Mouse (Mus musculus): ENCODE measurements around the gene Zscan22. TPM values are rescaled to one million over a fixed set of nuclear protein-coding genes. Genes with fewer than 3 reads are reported as not detected.
"Not testable (repeated sequence)": the region's sequence is repeated elsewhere in the genome, so short reads cannot be mapped to it uniquely, and the experiment has no call there.

Gene Zscan22
- polyA plus RNA-seq (2015; fragmentation: Nextera tagmentation; extraction: Ambion mirVana) = 14.1 and 14.8 TPM in 2 replicates

DNA sequence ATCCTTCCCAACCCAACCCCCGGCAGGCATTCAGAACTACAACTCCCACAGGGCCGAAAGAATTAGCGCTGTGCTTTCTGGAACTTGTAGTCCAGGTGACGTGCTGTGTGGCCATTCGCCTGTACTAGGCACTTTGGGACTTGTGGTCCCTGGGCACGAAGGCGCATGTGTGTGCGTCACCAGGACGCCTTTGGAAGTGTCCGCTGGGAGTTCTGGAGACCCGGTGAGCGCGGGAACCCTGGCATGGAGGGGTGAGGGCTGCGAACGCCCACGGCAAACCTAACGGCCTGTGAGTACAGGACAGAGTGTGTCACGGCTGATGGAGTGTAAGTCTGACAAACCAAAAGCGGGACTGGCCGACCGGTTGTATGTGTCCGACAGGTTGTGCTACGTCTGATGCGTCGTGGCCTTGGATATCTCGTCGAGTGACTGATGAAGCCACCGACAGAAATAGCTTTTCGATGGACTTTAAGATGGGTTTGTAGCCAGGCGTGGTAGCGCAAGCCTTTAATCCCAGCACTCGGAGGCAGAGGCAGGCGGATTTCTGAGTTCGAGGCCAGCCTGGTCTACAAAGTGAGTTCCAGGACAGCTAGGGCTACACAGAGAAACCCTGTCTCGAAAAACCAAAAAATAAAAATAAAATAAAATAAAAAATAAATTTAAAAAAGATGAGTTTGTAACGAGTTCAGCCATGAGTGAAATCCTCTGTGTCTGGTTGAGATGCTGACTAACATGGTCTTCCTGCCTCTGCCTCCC is at the start of gene Zscan22:
Gene Zscan22, plus strand, starts transcription at position 161 of the 756 bp plus-strand sequence.
- Histone ChIP-seq H3K9me3 (replicated peaks; ENCODE audit: control insufficient read depth, low read length) (no peaks in the 10 kb centered on the region), H3K4me2 (ENCODE audit: low read depth, low read length) (peak within 1 kb of the TSS; percentile 53), H3K36me3 (ENCODE audit: control insufficient read depth, insufficient read depth, low read length) (no peaks in the 10 kb centered on the region), H3K4me3 (replicated peaks; ENCODE audit: low read length) (peak within 1 kb of the TSS; percentile 80), H3K27ac (ENCODE audit: low read length) (peak within 1 kb of the TSS; percentile 38; the same call in 1 of the 2 replicates), H3K4me1 (ENCODE audit: control insufficient read depth, insufficient read depth, low read length) (peaks cover 7% of the 10 kb centered on the region), H3K9ac (ENCODE audit: low read length) (peak within 1 kb of the TSS; percentile 81), H3K27me3 (ENCODE audit: control insufficient read depth, insufficient read depth, low read length) (no peaks in the 10 kb centered on the region)
- peak; percentile 99 for ATAC-seq (ENCODE audit: insufficient read depth, low FRiP score)
- WGBS = 5% methylated on average over 36 of the region's 36 CpGs

DNA sequence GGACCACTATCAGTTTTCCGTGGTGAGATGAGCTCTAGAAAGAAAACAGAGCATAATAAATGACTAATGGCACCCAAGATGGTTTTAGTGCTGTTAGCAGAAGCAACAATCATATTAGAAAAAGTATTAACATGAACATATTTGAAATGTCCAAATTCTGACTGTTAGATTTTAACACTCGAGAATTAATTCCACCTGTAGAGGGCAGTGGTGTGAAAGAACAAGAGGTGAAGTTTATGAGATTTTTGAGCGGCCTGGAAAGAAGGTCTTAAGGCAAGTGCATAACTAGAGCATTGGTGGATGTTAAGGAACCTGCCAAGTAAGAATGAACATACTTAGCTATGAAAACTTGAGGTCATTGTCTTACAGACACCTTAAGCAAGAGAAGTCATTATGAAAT is 23.3 kb upstream of the Zscan22 start:
- no peaks in the 10 kb centered on the region for H3K4me1 ChIP-seq (ENCODE audit: control insufficient read depth, insufficient read depth, low read length)

DNA sequence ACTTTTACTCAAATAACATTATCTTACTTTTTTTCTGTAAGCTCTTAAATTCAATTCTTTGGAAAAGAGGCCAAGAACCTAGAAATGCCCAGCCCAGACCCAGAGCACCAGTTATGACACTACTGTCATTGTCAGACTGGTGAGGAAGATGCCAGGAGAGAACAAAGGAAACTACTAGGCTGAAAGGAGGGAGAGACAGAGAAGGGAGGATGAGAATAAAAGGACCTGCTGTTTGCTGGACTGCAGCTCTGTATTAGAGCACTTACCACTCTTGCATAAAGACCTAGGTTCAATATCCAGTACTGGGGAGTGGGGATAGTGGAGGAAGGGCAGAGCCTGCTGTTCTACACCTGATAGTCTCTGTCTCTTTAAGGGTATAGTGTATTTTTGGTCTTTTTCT is 17.6 kb upstream of the Zscan22 start:
- H3K27ac ChIP-seq (ENCODE audit: low read length) = no peak overlapping the region
- no peak for ATAC-seq (ENCODE audit: insufficient read depth, low FRiP score)
- no peak overlapping the region for H3K4me2 ChIP-seq (ENCODE audit: low read depth, low read length)
- 0 out of 2 replicates have a peak, but pooled peaks cover 6% of the 10 kb centered on the region for H3K4me1 ChIP-seq (ENCODE audit: control insufficient read depth, insufficient read depth, low read length)
- H3K4me3 ChIP-seq (replicated peaks; ENCODE audit: low read length) = no peak overlapping the region
- H3K27me3 ChIP-seq (ENCODE audit: control insufficient read depth, insufficient read depth, low read length) = no peaks in the 10 kb centered on the region
- H3K36me3 ChIP-seq (ENCODE audit: control insufficient read depth, insufficient read depth, low read length) = peaks cover 4% of the 10 kb centered on the region; the same call in 1 of the 2 replicates
- H3K9ac ChIP-seq (ENCODE audit: low read length) = no peak overlapping the region
- no peaks in the 10 kb centered on the region for H3K9me3 ChIP-seq (replicated peaks; ENCODE audit: control insufficient read depth, low read length)

More for the DNA sequence above, 23.3 kb upstream of the Zscan22 start:
- no peaks in the 10 kb centered on the region for H3K27me3 ChIP-seq (ENCODE audit: control insufficient read depth, insufficient read depth, low read length)
- H3K9ac ChIP-seq (ENCODE audit: low read length) = no peak overlapping the region
- no peak overlapping the region for H3K27ac ChIP-seq (ENCODE audit: low read length)
- no peaks in the 10 kb centered on the region for H3K9me3 ChIP-seq (replicated peaks; ENCODE audit: control insufficient read depth, low read length)
- no peak overlapping the region for H3K4me3 ChIP-seq (replicated peaks; ENCODE audit: low read length)
- no peaks in the 10 kb centered on the region for H3K36me3 ChIP-seq (ENCODE audit: control insufficient read depth, insufficient read depth, low read length)
- no peak for ATAC-seq (ENCODE audit: insufficient read depth, low FRiP score)
- 21% methylated on average over 3 of the region's 3 CpGs for WGBS
- H3K4me2 ChIP-seq (ENCODE audit: low read depth, low read length) = no peak overlapping the region

DNA sequence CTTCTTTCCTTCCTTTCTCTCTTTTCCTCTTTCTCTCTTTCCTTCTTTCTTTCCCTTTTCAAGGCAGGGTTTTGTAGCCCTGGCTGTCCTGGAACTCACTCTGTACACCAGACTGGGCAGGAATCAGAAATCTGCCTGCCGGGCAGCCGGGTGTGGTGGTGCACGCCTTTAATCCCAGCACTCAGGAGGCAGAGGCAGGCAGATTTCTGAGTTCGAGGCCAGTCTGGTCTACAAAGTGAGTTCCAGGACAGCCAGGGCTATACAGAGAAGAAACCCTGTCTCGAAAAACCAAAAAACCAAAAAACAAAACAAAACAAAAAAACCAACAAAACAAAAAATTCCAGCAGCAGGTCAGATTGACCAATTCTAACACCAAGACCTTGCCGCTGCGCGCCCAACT is 17.1 kb upstream of the Zscan22 start:
- not testable (repeated sequence) for H3K27ac ChIP-seq (ENCODE audit: low read length); H3K36me3 ChIP-seq (ENCODE audit: control insufficient read depth, insufficient read depth, low read length); ATAC-seq (ENCODE audit: insufficient read depth, low FRiP score); H3K4me1 ChIP-seq (ENCODE audit: control insufficient read depth, insufficient read depth, low read length); H3K9me3 ChIP-seq (replicated peaks; ENCODE audit: control insufficient read depth, low read length); H3K27me3 ChIP-seq (ENCODE audit: control insufficient read depth, insufficient read depth, low read length)
- Histone ChIP-seq H3K4me2 (ENCODE audit: low read depth, low read length) (peak overlapping the region; percentile 72), H3K4me3 (replicated peaks; ENCODE audit: low read length) (peak overlapping the region; percentile 75), H3K9ac (ENCODE audit: low read length) (peak overlapping the region; percentile 84)
- WGBS = 48% methylated on average over 8 of the region's 8 CpGs

DNA sequence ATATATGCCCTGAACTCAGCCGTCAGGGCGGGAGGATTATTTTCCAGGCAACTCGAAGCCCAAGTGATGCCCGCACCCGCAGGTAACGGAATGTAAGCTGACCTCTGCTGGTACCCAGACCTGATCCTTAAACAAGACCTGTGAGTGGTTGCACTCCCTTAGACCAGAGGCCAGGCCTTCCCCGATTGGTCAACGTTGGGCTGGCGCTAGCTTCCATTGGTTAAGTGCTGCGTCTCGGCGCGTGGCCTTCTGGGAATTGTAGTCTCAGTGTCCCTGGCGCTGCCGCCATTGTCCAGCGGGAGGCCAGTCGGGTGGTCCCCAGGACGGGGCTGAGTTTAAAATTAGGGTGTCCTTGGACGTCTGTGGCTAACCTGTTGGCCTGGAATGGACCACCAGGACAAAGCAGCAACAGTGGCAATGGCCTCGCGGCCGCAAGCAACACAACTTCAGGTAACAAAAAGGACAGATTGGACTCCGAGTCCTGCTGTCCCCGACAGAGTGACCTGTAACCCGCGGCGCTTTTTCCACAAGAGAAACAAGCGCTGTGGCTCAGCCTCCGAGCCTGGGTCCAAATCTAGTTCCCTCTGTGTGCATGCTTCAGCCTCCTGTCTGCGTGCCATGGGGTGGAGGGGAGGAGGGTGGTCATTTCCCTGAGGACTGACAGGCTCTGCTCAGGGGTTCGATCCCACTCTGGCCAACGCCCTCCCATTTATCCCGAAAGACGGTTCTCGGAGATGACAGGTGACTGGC is 16.5 kb upstream of the Zscan22 start, which contains the start of gene Zfp128:
Gene Zfp128, plus strand, starts transcription at position 267 of the 750 bp plus-strand sequence.
- H3K27me3 ChIP-seq (ENCODE audit: control insufficient read depth, insufficient read depth, low read length) = no peaks in the 10 kb centered on the region
- H3K36me3 ChIP-seq (ENCODE audit: control insufficient read depth, insufficient read depth, low read length) = peaks cover 9% of the 10 kb centered on the region
- no peaks in the 10 kb centered on the region for H3K9me3 ChIP-seq (replicated peaks; ENCODE audit: control insufficient read depth, low read length)
- 0 out of 2 replicates have a peak, but pooled peaks cover 6% of the 10 kb centered on the region for H3K4me1 ChIP-seq (ENCODE audit: control insufficient read depth, insufficient read depth, low read length)
- peak within 1 kb of the TSS; percentile 84 for H3K9ac ChIP-seq (ENCODE audit: low read length)
- WGBS = under 1% methylated on average over 35 of the region's 35 CpGs
- peak within 1 kb of the TSS; percentile 72 for H3K4me2 ChIP-seq (ENCODE audit: low read depth, low read length)
- H3K27ac ChIP-seq (ENCODE audit: low read length) = no peak within 1 kb of the TSS
- ATAC-seq (ENCODE audit: insufficient read depth, low FRiP score) = peak; percentile 100
- H3K4me3 ChIP-seq (replicated peaks; ENCODE audit: low read length) = peak within 1 kb of the TSS; percentile 75

DNA sequence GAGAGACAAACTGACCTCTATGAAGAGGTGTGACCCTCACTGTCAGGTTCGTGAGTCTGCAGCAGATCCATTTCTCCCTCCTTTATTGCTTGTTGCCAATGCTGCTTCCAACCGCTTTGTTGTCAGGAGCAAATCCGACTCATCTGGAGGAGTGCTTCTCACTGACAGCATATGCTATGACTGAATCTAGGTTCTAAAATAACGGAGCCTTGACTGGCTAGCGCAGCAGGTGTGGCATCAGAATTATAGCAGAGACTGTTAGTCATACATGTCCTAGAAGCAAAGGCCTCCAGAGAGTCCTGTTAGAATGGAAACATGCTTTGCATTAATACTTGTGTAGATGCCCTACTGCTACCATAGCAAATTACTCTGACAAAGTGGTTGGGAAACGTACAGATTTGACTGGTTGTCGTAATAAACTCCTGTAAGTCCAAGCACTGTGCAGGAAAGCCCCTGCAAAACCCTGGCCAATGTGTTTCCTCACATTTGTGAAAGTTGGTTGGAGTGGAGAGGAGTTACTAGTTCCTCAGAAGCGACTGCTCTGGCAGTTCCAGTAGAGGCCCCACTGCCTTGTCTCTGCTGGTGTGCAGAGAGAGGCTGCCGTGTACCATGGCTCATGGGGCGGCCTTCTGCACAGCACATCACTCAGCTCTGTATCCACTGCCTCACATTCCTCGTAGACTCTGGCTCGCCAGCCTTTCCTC is 10.9 kb upstream of the Zscan22 start:
- Histone ChIP-seq H3K9me3 (replicated peaks; ENCODE audit: control insufficient read depth, low read length) (no peaks in the 10 kb centered on the region), H3K4me2 (ENCODE audit: low read depth, low read length) (no peak overlapping the region), H3K27ac (ENCODE audit: low read length) (no peak overlapping the region), H3K27me3 (ENCODE audit: control insufficient read depth, insufficient read depth, low read length) (no peaks in the 10 kb centered on the region), H3K4me3 (replicated peaks; ENCODE audit: low read length) (no peak overlapping the region), H3K9ac (ENCODE audit: low read length) (no peak overlapping the region), H3K36me3 (ENCODE audit: control insufficient read depth, insufficient read depth, low read length) (peaks cover 26% of the 10 kb centered on the region), H3K4me1 (ENCODE audit: control insufficient read depth, insufficient read depth, low read length) (0 out of 2 replicates have a peak, but pooled peaks cover 2% of the 10 kb centered on the region)
- 88% methylated on average over 12 of the region's 12 CpGs for WGBS
- ATAC-seq (ENCODE audit: insufficient read depth, low FRiP score) = no peak

DNA sequence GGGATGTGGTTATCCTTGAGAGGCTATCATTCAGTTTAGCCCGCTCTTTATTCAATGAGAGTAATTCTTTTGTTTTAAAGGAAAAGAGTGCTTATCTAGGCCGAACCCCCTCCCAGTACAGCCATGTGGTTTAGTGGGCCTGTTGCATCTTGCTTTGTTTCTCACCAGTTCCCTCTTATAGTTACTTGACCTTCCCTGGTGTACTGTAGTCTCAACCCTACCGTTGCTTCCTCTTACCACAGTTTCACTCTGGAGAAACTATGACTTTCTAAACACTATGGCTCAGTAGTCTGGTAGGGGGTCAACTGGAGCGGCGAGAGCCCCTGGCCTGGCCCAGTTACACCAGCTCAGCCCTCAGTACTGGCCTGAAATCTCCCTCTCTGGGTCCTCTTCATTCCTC is 10.0 kb upstream of the Zscan22 start:
- no peak overlapping the region for H3K9ac ChIP-seq (ENCODE audit: low read length)
- no peaks in the 10 kb centered on the region for H3K9me3 ChIP-seq (replicated peaks; ENCODE audit: control insufficient read depth, low read length)
- no peak overlapping the region for H3K4me2 ChIP-seq (ENCODE audit: low read depth, low read length)
- no peak overlapping the region for H3K4me3 ChIP-seq (replicated peaks; ENCODE audit: low read length)
- H3K36me3 ChIP-seq (ENCODE audit: control insufficient read depth, insufficient read depth, low read length) = peaks cover 26% of the 10 kb centered on the region
- 87% methylated on average over 5 of the region's 5 CpGs for WGBS
- no peaks in the 10 kb centered on the region for H3K4me1 ChIP-seq (ENCODE audit: control insufficient read depth, insufficient read depth, low read length)
- no peaks in the 10 kb centered on the region for H3K27me3 ChIP-seq (ENCODE audit: control insufficient read depth, insufficient read depth, low read length)
- H3K27ac ChIP-seq (ENCODE audit: low read length) = no peak overlapping the region
- ATAC-seq (ENCODE audit: insufficient read depth, low FRiP score) = no peak

DNA sequence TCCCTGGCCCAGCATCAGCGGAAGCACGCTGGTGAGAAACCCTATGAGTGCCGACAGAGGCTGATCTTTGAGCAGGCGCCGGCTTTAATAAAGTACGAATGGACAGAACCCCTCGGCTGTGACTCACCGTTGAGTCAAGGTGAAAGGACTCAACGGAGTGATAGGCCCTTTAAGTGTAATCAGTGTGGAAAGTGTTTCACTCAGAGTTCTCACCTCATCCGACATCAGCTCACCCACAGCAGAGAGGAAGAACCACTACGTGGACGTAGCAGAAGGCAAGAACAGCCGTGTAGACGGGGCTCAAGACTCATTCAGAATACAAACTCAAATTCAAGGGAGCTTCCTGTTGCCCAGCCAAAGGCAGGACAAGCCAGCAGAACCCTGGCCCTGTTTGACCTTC is 6.7 kb upstream of the Zscan22 start:
- Histone ChIP-seq H3K4me2 (ENCODE audit: low read depth, low read length) (no peak overlapping the region), H3K9me3 (replicated peaks; ENCODE audit: control insufficient read depth, low read length) (no peaks in the 10 kb centered on the region), H3K4me3 (replicated peaks; ENCODE audit: low read length) (no peak overlapping the region), H3K4me1 (ENCODE audit: control insufficient read depth, insufficient read depth, low read length) (no peaks in the 10 kb centered on the region), H3K27ac (ENCODE audit: low read length) (no peak overlapping the region), H3K36me3 (ENCODE audit: control insufficient read depth, insufficient read depth, low read length) (peaks cover 18% of the 10 kb centered on the region), H3K27me3 (ENCODE audit: control insufficient read depth, insufficient read depth, low read length) (no peaks in the 10 kb centered on the region), H3K9ac (ENCODE audit: low read length) (no peak overlapping the region)
- WGBS = 93% methylated on average over 14 of the region's 14 CpGs
- no peak for ATAC-seq (ENCODE audit: insufficient read depth, low FRiP score)
